Mouse (Mus musculus): Measurements from ENCODE around the gene Mrps11. TPM values are rescaled to one million over a fixed set of nuclear protein-coding genes. Genes with fewer than 3 reads are reported as not detected.

Mrps11 gene
- total RNA-seq, 2 experiments from 2014 or later, result 29.7 to 32.6 TPM

Other genes with a start within 250 kb of the Mrps11 start
- gene Ntrk3, start 45.1 kb upstream of the Mrps11 start, total RNA-seq (2021), result 1 to 10 TPM; 6.0 to 7.6 TPM
- gene Mrpl46, start 412 bp downstream of the Mrps11 start, total RNA-seq (2021), result 10 to 100 TPM; 35.7 to 35.9 TPM
- gene Det1, start 64.1 kb downstream of the Mrps11 start, total RNA-seq (2021), result 1 to 10 TPM; 9.0 TPM
- 10 to 100 TPM; 20.5 to 20.6 TPM for gene Aen, start 112.7 kb downstream of the Mrps11 start, total RNA-seq (2021)
- gene Isg20, start 130.3 kb downstream of the Mrps11 start, total RNA-seq (2021), result 1 to 10 TPM in 1 of 2 experiments, under 1 TPM in 1; 0.47 to 1.4 TPM

Measured in gastrocnemius, postnatal 4 days (tissue).